Mouse (Mus musculus) MN1 (cell line): ENCODE data around the gene Olfr811.

ENCODE experiments used
- DNase-seq: peaks from one replicate; pipeline ENCODE4 v3.0.0-alpha.2; 2016; ENCODE audit warnings: low spot score

Gene Olfr811

DNA sequence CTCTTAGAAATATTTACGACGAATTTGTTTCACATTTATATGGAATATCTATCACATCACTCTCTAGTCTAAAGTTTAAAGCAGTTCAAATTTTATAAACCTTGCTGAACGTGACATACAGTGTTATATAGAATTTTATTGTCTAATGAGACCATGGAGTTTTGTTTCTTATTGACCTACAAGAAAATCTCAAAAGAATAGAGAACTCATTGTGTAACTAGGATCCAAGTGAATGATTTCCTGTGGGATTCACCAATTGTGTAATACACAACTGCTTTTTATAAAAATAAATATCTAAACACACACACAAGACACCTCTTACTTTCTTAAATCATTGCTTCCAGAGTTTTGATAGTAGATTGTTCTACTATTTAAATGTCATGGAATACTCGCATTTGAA lies at the start of gene Olfr811:
TSS of gene Olfr811 (minus strand) at position 101 of the 400 bp plus-strand sequence.
- no peak for DNase-seq

DNA sequence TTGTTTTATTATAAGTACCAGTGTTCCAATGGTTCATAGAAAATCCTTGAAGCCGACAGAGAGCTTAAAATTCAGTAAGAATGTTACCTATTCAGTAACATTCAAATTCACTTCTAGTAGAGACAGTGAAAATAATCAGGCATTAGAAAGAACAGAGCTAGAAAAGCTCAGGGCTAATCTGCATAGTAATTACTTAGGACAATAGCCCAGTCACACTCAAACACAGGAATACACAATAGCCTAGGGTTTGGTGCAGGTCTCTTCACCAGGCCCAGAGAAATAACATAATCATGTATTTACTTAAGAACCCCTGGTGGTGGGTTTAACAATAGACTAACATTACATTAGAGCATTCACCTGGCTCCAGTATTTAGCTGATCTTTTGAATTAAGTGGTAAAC lies 43.1 kb upstream of the Olfr811 start:
- no peak for DNase-seq

DNA sequence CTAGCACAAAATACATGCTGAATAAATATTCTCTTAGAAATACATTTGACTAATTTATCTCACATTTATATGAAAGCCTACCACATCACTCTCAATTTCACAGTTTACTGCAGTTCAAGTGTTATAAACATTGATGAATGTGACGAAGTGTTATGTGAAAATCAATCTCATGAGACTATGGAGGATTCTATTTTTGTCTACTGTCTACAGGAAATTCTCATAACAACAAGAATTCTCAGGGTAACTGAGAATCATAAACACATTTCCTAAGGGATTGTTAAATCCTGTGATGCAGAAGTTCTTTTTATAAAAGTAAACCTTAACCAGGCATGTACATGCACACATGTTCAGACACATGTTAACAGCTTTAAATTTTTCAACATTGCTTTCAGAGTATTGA lies 41.8 kb upstream of the Olfr811 start, which contains the start of gene Olfr812:
TSS of gene Olfr812 (minus strand) at position 101 of the 400 bp plus-strand sequence.
- no peak for DNase-seq

DNA sequence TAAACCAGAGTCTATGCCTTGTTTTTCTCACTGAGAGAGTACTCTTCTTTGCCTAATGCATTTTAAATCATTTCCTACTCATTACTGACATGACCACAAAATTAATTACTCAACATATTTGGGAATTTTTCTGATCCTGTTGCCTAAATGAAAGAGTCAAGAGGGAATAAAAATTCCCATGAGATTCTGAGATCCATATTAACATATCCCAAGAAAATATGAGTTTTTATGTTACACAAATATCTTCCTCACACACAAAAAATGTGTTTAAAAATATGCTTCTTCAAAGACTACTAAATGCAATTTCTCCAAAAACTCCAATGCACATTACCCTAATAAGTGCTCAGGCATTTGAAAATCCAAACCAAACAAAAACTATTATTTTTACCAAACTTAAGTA lies 9.4 kb downstream of the Olfr811 start, which contains the start of gene Olfr810:
TSS of gene Olfr810 (minus strand) at position 101 of the 400 bp plus-strand sequence.
- DNase-seq: no peak

DNA sequence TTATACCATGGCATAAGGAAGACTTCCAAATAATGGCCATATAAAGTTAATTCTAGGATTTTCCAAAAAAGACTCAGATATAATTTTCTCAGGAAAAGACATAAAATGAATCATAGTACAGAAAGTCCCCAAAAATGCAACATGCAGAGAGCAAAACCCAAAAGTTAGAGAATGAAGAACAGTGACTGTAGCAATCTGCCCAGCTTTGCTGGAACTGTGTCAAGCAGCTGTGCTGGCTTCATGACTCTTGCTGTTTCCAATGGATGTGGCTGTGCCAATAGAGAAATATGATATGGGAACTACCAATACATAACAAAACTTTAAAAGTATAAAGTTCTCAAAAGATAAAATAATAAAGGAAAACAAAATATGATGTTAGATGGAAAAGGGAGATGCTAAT lies 26.1 kb downstream of the Olfr811 start:
- no peak for DNase-seq

DNA sequence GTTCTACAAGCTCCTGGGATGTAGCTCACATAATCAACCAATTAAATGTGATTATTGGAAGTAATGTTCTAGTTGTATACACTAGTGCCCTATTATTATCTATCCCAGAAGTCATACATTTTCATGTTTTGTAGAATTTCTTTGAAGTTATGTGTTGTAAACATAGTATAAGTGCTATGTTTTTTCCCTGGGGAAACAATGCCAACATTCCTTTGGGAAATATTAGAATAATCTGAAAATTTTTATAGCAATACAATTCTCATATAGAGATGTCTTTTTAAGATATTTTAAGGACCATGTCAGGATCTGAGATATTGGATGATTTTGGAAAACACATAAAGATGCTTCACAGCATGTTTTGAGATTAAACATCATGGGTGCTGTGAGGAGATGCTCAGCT lies 29.9 kb downstream of the Olfr811 start, which contains the start of gene Olfr809:
TSS of gene Olfr809 (plus strand) at position 301 of the 400 bp plus-strand sequence.
- no peak for DNase-seq

DNA sequence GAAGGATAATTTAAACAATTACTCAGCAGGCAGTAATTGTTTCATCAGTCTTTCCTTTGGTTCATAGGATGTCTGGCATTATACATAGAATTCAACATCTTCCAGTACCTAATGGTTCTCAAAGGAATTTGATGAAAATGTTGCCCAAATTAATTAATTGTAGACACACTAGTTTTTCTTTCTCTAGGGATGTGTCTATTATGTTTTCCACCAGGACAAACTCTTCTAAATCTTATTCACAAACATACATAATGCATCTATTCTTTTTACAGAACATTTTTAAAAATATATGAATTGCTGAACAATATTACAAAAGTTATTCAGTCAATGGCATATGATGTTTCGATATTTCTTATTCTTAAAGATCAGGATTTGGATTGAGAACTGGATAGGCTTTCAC lies 39.0 kb downstream of the Olfr811 start, which contains the start of gene Olfr808:
TSS of gene Olfr808 (plus strand) at position 301 of the 400 bp plus-strand sequence.
- no peak for DNase-seq

DNA sequence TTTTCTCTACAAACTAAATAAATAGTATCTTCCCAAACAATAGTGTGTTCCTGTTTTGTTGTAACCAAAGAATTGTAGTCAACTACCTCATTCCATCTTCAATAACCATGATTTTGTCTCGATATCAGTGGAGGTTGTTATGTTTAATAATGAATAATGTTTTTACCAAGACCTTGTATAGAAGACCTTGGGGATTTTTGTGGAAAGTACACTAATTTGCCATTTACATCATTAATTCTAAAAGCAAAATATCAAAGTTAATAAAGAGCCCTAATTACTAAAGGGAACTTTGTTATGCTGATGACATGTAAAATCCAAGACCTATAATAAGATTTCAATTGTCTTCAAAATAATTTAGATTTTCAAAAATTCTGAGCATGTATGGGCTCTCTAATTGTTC lies 46.5 kb downstream of the Olfr811 start, which contains the start of gene Olfr807:
TSS of gene Olfr807 (minus strand) at position 101 of the 400 bp plus-strand sequence.
- no peak for DNase-seq
